Mouse (Mus musculus): ENCODE results near the gene Ankar.
A peak's percentile ranks its signal among the peaks of the same experiment; 100 is the strongest.

The Ankar gene

DNA sequence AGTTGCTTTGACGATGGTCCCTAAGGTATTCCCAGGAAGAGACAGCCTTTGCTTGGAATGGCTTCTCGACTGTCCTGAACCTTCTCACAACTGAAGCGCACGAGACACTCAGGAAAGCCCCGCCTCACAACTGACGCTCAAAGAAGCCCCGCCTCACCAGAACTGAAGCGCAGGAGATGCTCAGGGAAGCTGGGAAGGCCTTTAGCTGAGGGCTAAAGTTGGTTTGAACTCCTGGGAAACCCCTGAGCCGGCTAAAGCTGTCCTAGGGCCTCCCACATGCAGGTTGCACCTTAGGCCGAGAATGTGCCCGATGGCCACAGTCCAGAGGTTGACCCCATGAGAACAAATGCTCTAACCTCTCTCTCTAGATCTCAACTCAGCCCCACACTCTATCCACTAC, at the start of gene Ankar:
Gene Ankar, minus strand, starts transcription at position 101 of the 400 bp plus-strand sequence.
- DNase-seq (ENCODE audit: low spot score) = no peak

GRCm38 (mm10) chr1:72746382-72746781, 46.0 kb upstream of the Ankar start:
- no peak for DNase-seq (ENCODE audit: low spot score)

DNA sequence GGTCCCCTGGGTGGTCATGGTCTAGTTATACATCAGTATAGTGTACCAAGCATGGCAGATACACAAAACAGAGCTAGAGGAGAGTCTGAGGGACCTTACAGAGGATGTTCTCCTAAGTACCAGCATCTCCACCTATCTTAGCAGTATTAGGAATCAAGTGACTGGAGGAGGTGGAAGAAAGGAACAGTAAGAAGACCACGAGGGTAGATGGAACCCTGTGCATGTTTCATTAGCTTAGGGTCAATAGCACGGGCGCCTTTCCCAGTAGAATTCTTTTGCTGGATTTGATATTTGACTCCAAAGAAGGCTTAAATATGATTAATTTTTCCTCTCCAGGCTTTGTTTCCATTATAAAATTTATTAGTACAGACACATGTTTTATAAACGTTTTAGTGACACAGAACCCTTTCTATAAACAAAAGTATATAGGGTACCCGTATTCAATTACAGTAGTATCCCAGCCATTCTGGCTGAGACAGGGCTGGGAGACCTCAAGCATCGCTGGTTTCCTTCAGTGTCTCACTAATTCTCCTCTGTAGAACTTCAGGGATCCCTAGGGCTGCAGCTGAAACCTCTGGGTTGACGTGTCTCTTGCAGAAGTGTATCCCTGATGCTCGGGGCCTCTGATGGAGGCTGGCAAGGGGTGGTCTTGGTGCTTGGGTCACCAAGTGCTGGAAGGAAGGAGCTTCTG, 44.6 kb upstream of the Ankar start:
- DNase-seq (ENCODE audit: low spot score) = no peak

- DNase-seq (ENCODE audit: low spot score) = no peak
These were observed 41.0 kb upstream of the Ankar start for GRCm38 (mm10) chr1:72741406-72741805.

GRCm38 (mm10) chr1:72739681-72740063, 39.3 kb upstream of the Ankar start:
- DNase-seq (ENCODE audit: low spot score) = no peak

GRCm38 (mm10) chr1:72738946-72739680, 38.7 kb upstream of the Ankar start:
- no peak for DNase-seq (ENCODE audit: low spot score)

DNA sequence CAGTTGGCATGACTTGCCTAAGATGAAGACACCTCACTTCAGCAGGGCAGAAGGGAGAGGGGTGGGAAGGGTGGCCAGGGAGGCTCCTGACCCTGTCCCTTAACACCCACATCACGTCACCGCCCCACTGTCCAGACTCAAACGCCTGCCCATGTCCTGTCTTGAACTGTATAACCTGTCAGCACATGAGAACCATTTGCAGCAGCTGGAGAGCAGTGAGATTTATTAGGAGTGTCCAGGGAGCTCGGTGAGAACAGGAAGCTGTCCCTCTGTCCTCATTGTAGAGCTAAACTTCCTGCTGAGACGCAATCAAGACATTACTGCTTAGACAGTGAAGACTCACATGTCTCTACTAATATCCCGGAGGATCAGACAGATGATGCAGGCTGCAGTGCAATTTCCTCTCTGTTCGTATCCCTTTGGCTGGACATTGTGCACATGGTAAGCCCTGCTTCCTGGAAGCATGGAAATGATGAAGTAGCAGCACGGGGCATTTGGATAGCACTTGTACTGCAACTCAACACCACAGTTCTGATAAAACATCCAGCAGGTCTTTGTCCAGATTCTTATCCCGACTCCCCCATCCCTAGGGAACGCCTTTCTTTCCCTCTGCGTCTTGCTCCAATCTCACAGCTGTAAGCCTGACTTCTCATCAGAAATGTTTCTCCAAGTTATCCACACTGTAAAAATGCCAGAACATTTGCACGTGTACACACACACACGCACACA, 36.2 kb upstream of the Ankar start:
- DNase-seq (ENCODE audit: low spot score) = no peak

DNA sequence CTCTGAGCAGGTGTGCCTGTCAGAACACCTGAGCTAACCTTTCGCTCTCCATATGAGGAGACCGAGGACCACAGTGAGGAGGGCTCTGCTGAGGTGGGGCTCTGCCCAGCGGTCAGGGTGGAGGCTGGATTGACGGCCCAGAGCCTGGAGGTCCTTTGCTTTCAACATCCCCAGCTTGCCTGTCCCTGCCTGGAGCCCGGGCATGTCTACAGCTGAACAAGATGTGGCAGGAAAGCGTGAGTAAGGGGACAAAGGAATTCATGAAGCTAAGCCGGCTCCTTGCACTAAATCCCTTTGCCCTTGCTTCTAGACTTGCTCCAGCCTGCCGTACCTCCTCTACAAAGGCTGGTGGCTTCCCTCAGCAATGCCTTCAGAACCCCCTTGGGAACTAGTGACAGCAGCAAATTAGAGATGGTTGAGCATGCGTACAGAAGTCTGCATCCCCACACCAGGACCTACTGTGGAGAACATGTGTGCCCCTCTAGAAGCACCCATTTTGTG, 32.9 kb upstream of the Ankar start:
- no peak for DNase-seq (ENCODE audit: low spot score)

DNA sequence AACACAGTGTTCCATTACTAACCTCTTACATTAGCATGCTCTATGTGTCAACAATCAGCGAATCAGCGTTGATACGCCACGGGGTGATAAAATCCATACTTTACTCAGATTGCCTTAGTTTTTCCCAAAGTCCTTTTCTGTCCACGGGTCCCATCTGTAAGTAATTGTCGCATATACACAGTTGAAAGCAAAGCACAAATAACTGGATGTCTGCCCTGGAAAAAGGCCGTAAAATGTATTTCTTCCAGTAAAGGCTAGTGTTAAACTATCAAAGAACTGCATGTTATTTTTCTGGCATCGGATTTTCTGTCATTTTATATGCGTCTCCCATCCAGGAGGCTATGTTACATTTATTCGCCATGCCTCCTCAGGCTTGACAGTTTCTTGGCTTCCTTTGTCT, 29.7 kb upstream of the Ankar start:
- no peak for DNase-seq (ENCODE audit: low spot score)

- DNase-seq (ENCODE audit: low spot score) = no peak
These were observed 28.4 kb upstream of the Ankar start for GRCm38 (mm10) chr1:72728781-72729180.

- no peak for DNase-seq (ENCODE audit: low spot score)
These were observed 25.6 kb upstream of the Ankar start for GRCm38 (mm10) chr1:72725941-72726340.

GRCm38 (mm10) chr1:72724354-72724753, 24.0 kb upstream of the Ankar start:
- DNase-seq (ENCODE audit: low spot score) = no peak

DNA sequence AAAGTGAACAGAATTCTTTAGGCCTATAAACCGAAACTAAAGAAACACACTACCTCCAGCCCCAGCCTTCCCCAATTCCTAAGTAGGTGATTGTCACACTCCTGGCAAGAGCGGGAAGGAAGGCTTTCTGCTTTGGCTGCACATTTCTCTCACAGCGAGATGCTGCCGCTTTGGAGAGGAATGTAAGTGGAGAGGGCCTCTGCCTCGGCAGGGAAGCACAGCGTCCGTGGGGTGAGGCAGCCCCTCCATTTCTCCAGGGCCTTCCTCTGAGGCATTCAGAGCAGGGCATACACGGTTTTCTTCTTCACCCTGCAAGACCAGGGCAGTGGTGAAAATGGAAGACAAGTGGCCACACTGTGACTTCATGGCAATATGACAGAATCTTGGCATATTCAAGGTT, 22.3 kb upstream of the Ankar start:
- DNase-seq (ENCODE audit: low spot score) = no peak

DNA sequence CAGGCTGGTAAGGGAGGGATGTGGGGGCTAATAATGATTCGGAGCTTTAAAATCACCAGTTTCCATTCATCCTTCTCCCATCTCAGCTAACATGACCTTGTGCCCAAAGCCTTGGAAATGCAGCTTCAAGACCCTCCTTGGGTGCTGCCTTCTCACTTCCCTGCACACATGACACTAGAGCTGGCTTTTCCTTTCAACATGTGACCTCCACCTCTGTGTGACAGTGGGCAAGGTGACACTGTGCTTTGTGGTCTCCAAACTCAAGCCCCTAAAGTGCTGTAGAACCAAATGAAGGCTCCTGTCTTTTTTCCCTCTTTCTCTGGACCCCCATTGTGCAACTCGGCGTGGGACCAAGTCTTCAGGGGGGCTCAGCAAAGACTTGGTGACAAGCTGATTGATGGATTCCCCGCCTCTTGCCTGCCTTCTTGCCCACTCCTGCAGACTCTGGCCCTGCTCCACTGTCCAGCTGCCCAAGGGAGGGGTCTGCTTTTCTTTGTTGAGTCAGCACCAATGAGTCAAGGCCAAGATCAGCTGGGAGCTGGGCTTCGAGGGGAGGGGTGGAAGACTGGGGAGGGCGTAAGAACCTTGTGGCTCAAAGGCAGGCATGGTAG, 19.8 kb upstream of the Ankar start:
- no peak for DNase-seq (ENCODE audit: low spot score)

- DNase-seq (ENCODE audit: low spot score) = peak; percentile 63
These were observed 18.5 kb upstream of the Ankar start for GRCm38 (mm10) chr1:72718846-72719245.

- DNase-seq (ENCODE audit: low spot score) = no peak
These were observed 17.2 kb upstream of the Ankar start for GRCm38 (mm10) chr1:72717540-72717939.

GRCm38 (mm10) chr1:72716926-72717325, 16.5 kb upstream of the Ankar start:
- DNase-seq (ENCODE audit: low spot score) = peak; percentile 85

GRCm38 (mm10) chr1:72716421-72716820, 16.0 kb upstream of the Ankar start:
- no peak for DNase-seq (ENCODE audit: low spot score)

DNA sequence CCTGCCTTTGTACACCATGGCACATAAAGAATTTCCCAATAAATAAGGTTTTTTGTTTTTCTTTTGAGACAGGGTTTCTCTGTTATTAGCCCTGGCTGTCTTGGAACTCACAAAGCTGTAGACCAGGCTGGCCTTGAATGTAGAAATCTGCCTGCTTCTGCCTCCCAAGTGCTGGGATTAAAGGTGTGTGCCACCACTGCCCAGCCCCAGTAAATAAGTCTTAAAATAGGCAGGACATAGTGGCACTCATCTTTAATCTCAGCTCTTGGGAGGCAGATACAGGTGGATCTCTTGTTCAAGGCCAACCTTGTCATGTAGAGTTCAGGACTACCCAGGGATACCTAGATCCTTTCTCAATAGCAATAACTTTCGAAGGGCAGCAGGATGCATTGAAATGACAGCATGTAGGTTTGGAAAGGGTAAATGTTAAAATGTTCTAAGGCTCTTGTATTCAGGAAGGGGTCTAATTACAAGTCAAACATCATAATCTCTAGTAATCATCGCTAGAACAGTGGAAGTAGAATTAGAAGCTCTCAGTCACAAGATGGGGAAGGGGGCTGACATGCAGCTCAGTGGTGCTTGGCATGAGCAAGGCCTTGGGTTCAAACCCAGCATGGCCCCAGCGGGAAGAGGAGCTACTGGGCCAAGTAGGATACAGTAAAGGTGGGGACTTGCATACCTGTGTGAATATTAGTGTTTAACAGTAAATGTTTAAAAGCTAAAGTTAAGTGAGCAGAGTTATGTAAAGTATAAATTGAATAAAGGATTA, 15.4 kb upstream of the Ankar start:
- no peak for DNase-seq (ENCODE audit: low spot score)

- DNase-seq (ENCODE audit: low spot score) = no peak
These were observed 14.7 kb upstream of the Ankar start for GRCm38 (mm10) chr1:72715065-72715464.

DNA sequence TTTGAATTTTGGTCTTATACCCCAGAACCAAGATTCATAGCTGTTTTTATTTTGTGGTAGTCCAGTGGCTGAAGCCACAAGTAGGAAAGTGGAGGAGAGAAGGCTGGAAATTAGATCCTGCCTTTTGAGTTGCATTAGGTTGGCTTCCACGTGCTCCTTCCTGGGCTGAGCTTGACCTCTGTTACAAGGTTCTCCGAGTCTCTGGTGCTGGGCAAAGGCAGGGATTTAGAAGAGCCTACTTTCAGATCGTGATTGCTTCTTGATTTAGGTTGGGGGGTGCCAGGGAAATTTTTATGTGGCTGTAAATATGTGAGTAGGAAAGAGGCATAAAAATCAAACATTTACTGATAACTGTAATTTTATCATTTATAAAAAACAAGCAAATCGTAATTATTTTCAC, 14.2 kb upstream of the Ankar start:
- no peak for DNase-seq (ENCODE audit: low spot score)

- no peak for DNase-seq (ENCODE audit: low spot score)
These were observed 11.3 kb upstream of the Ankar start for GRCm38 (mm10) chr1:72711684-72712083.
